ENCODE assay signal across 27 mouse cellular contexts in genomic region chr14:79642063-79642462, GRCm38 (mm10). TPM values are rescaled to one million over a fixed set of nuclear protein-coding genes. Genes with fewer than 3 reads are reported as not detected.
DNase-seq lines count a peak whose midpoint lies in the region; ATAC-seq and TF ChIP-seq lines count a peak whose summit lies in the region.
"Had no signal": no experiment of that assay in that cellular context is flagged by ENCODE, and none has a peak within 500 bp of the region (broad histone marks: within the 10 kb centered on the region; RNA-seq: fewer than 3 reads in every experiment).

No protein-coding gene starts in this region.

- H3K27me3 ChIP-seq in intestine, embryonic 15.5 days (replicated peaks): no peaks in the 10 kb centered on the region
- no peaks in the 10 kb centered on the region for H3K27me3 ChIP-seq in intestine, postnatal 0 days (replicated peaks; ENCODE audit: control insufficient read depth, insufficient read depth, low read length)
- H3K27me3 ChIP-seq: embryonic facial prominence, embryonic 13.5 days; forebrain, embryonic 13.5 days; hindbrain, embryonic 12.5 days had no signal

- H3K4me3 ChIP-seq in intestine, embryonic 15.5 days (replicated peaks): no peak overlapping the region
- H3K4me3 ChIP-seq in intestine, postnatal 0 days (ENCODE audit: low read depth, low read length): no peak overlapping the region
- H3K4me3 ChIP-seq: embryonic facial prominence, embryonic 10.5 days; embryonic facial prominence, embryonic 13.5 days; erythroblast, embryonic 14.5 days; forebrain, embryonic 10.5 days; forebrain, embryonic 13.5 days; hindbrain, embryonic 12.5 days had no signal

- WGBS in intestine, embryonic 15.5 days: 78% methylated on average over 9 of the region's 9 CpGs
- 55% methylated on average over 9 of the region's 9 CpGs for WGBS in intestine, postnatal 0 days

- no peak for TF ChIP-seq CTCF in intestine, postnatal 0 days (IDR thresholded peaks at IDR 0.05; ENCODE audit: low read depth)

- H3K9ac ChIP-seq in intestine, embryonic 15.5 days: no peak overlapping the region
- no peak overlapping the region for H3K9ac ChIP-seq in intestine, postnatal 0 days (ENCODE audit: low read depth, low read length)
- H3K9ac ChIP-seq: embryonic facial prominence, embryonic 13.5 days; forebrain, embryonic 13.5 days; hindbrain, embryonic 12.5 days had no signal

- no peaks in the 10 kb centered on the region for H3K4me1 ChIP-seq in intestine, embryonic 15.5 days (replicated peaks)
- H3K4me1 ChIP-seq in intestine, postnatal 0 days (replicated peaks; ENCODE audit: control insufficient read depth, insufficient read depth, low read length): no peaks in the 10 kb centered on the region
- H3K4me1 ChIP-seq: embryonic facial prominence, embryonic 13.5 days had no signal

- no peaks in the 10 kb centered on the region for H3K9me3 ChIP-seq in intestine, embryonic 15.5 days
- no peaks in the 10 kb centered on the region for H3K9me3 ChIP-seq in intestine, postnatal 0 days (ENCODE audit: control insufficient read depth)
- H3K9me3 ChIP-seq: embryonic facial prominence, embryonic 10.5 days; embryonic facial prominence, embryonic 13.5 days; forebrain, embryonic 10.5 days; forebrain, embryonic 13.5 days; hindbrain, embryonic 12.5 days had no signal

- intact Hi-C loops in left cerebral cortex, postnatal 36 days (cut with DNase I): no loop called here

- peak; percentile 14 to 38 for DNase-seq in lung, adult 18-20 months
- DNase-seq in lung, postnatal 4 days: no peak
- peak; percentile 54 for DNase-seq in lung, postnatal 36 days
- no peak for DNase-seq in lung, postnatal 14 days
- DNase-seq in left cerebral cortex, postnatal 36 days (ENCODE audit: low spot score in 2 of 2): no peak
- DNase-seq: adrenal gland, adult 8-10 months; adrenal gland, postnatal 25 days; cerebellum, adult 11-12 months; cerebellum, adult 8-10 months; cerebellum, postnatal 10 days; cerebellum, postnatal 36 days; embryo, embryonic 11 days; gastrocnemius, postnatal 14 days; heart, adult 11 months had no signal

- no peak overlapping the region for H3K27ac ChIP-seq in intestine, embryonic 15.5 days
- no peak overlapping the region for H3K27ac ChIP-seq in intestine, postnatal 0 days (ENCODE audit: low read depth, low read length)
- H3K27ac ChIP-seq: embryonic facial prominence, embryonic 10.5 days; embryonic facial prominence, embryonic 13.5 days; forebrain, embryonic 10.5 days; forebrain, embryonic 13.5 days; hindbrain, embryonic 12.5 days had no signal

- no peaks in the 10 kb centered on the region for H3K36me3 ChIP-seq in intestine, embryonic 15.5 days
- H3K36me3 ChIP-seq in intestine, postnatal 0 days (ENCODE audit: control insufficient read depth, insufficient read depth): no peaks in the 10 kb centered on the region
- H3K36me3 ChIP-seq: embryonic facial prominence, embryonic 10.5 days; embryonic facial prominence, embryonic 13.5 days; forebrain, embryonic 10.5 days; hindbrain, embryonic 12.5 days had no signal

- H3K4me2 ChIP-seq in intestine, embryonic 15.5 days (replicated peaks): no peak overlapping the region
- no peak overlapping the region for H3K4me2 ChIP-seq in intestine, postnatal 0 days (replicated peaks; ENCODE audit: low read depth)
- H3K4me2 ChIP-seq: embryonic facial prominence, embryonic 13.5 days; forebrain, embryonic 13.5 days; heart, embryonic 11.5 days; hindbrain, embryonic 12.5 days had no signal

- ATAC-seq in intestine, embryonic 15.5 days: 0 out of 2 replicates have a peak, but pooled peaks have one; percentile 49
- no peak for ATAC-seq in intestine, postnatal 0 days
- ATAC-seq: activated CD4-positive, CD25-positive, alpha-beta regulatory T cell, adult 4 months; forebrain, embryonic 13.5 days; forebrain, embryonic 16.5 days had no signal

RNA-seq across cellular contexts. Expression of gene Cnmd, which starts 19.9 kb away (rescaled TPM):
- 0.25 and 0.38 TPM in 2 replicates for polyA plus RNA-seq in intestine, embryonic 15.5 days (2015; fragmentation: Nextera tagmentation; extraction: Ambion mirVana)
- polyA plus RNA-seq in intestine, postnatal 0 days (2015; fragmentation: Nextera tagmentation; extraction: Ambion mirVana): 0.18 TPM in 1 of 2 replicates, not detected in the other
- 1 to 10 TPM in 1 of 2 experiments, under 1 TPM in 1; 0.88 to 1.2 TPM for total RNA-seq in left cerebral cortex, postnatal 36 days (2021)
- total RNA-seq: ES-E14; hematopoietic stem cell, adult 5-6 weeks had no signal
- polyA plus RNA-seq: activated CD4-positive, CD25-positive, alpha-beta regulatory T cell, adult 4 months; erythroblast, embryonic 14.5 days had no signal

RNA-seq across cellular contexts. Expression of gene Sugt1, which starts 54.6 kb away (rescaled TPM):
- 105 and 113 TPM in 2 replicates for polyA plus RNA-seq in intestine, embryonic 15.5 days (2015; fragmentation: Nextera tagmentation; extraction: Ambion mirVana)
- 81.3 and 83.2 TPM in 2 replicates for polyA plus RNA-seq in intestine, postnatal 0 days (2015; fragmentation: Nextera tagmentation; extraction: Ambion mirVana)
- 10 to 100 TPM; 83.0 to 91.4 TPM for total RNA-seq in left cerebral cortex, postnatal 36 days (2021)

Comparison
In these comparisons a context has a peak if more than half of its experiments do, and no peak if none do; other contexts are left out.
1. DNase-seq: peak in lung, adult 18-20 months (2 of 2) and lung, postnatal 36 days (single experiment); none in lung, postnatal 4 days (0 of 2), lung, postnatal 14 days (single experiment) and left cerebral cortex, postnatal 36 days (0 of 2).